Mouse (Mus musculus): ENCODE measurements around the gene 5730522E02Rik. TPM values are rescaled to one million over a fixed set of nuclear protein-coding genes. Genes with fewer than 3 reads are reported as not detected.

The 5730522E02Rik gene
- not detected in 2 replicates for total RNA-seq (2012; rRNA removed)
- polyA plus RNA-seq (2012; ENCODE audit: insufficient read depth in 1 of 2, insufficient read length in 2 of 2, low read depth in 1 of 2, low replicate concordance in 2 of 2, missing spikeins in 1 of 2) = not detected

- TF ChIP-seq MXI1 (IDR thresholded peaks at IDR 0.05; ENCODE audit: low read depth, low read length) (no peak), BHLHE40 (IDR thresholded peaks at IDR 0.05; ENCODE audit: borderline replicate concordance, low read depth, low read length) (no peak), EP300 (IDR thresholded peaks at IDR 0.05; ENCODE audit: low read depth in 1 of 2, low read length in 2 of 2) (no peak), MEF2A (IDR thresholded peaks at IDR 0.05; ENCODE audit: extremely low read depth, insufficient replicate concordance, low read depth, low read length, poor library complexity, severe bottlenecking) (no peak), JUND (IDR thresholded peaks at IDR 0.05; ENCODE audit: low read depth, low read length) (no peak), POLR2AphosphoS2 (IDR thresholded peaks at IDR 0.05; ENCODE audit: low read length) (no peak), KAT2A (conservative IDR thresholded peaks at IDR 0.05; ENCODE audit: low read depth, low read length) (no peak), RCOR1 (IDR thresholded peaks at IDR 0.05; ENCODE audit: low read depth, low read length) (no peak), USF1 (IDR thresholded peaks at IDR 0.05; ENCODE audit: low read depth, low read length) (no peak), GABPA (IDR thresholded peaks at IDR 0.05; ENCODE audit: low read depth, low read length) (no peak), MYB (IDR thresholded peaks at IDR 0.05; ENCODE audit: low read depth, low read length) (no peak), ZNF384 (IDR thresholded peaks at IDR 0.05; ENCODE audit: low read depth, low read length) (no peak), CTCF (IDR thresholded peaks at IDR 0.05 in 2 of 3, conservative IDR thresholded peaks at IDR 0.05 in 1 of 3; ENCODE audit: control insufficient read depth in 1 of 3, insufficient read depth in 1 of 3, low read depth in 2 of 3, low read length in 3 of 3, poor library complexity in 1 of 3, severe bottlenecking in 1 of 3) (no peak), TBP (IDR thresholded peaks at IDR 0.05; ENCODE audit: low read depth, low read length) (no peak), NELFE (IDR thresholded peaks at IDR 0.05; ENCODE audit: low read depth, low read length) (no peak), TCF12 (IDR thresholded peaks at IDR 0.05; ENCODE audit: low read depth, low read length) (no peak), MAFK (IDR thresholded peaks at IDR 0.05; ENCODE audit: borderline replicate concordance, low read depth, low read length) (no peak), POLR2A (IDR thresholded peaks at IDR 0.05; ENCODE audit: control insufficient read depth in 1 of 2, insufficient read depth in 1 of 2, low read depth in 1 of 2, low read length in 2 of 2, poor library complexity in 1 of 2) (no peak), GATA1 (IDR thresholded peaks at IDR 0.05; ENCODE audit: low read depth, low read length) (no peak), MAX (IDR thresholded peaks at IDR 0.05; ENCODE audit: low read length) (no peak)
- Histone ChIP-seq H3K9me3 (replicated peaks; ENCODE audit: insufficient read depth, low read length) (no peaks in the 10 kb centered on the region), H3K27me3 (ENCODE audit: control insufficient read depth in 1 of 2, insufficient read depth in 2 of 2, low read length in 2 of 2) (peaks cover 0 to 1% of the 10 kb centered on the region in 2 experiments; a peak in 3 of 4 replicates), H3K4me1 (ENCODE audit: control insufficient read depth in 1 of 2, insufficient read depth in 2 of 2, low read length in 2 of 2) (no peaks in the 10 kb centered on the region), H3K9ac (ENCODE audit: control insufficient read depth, low read depth, low read length, poor library complexity, severe bottlenecking) (no peak within 1 kb of the TSS), H3K36me3 (ENCODE audit: control insufficient read depth in 1 of 2, insufficient read depth in 2 of 2, low read length in 2 of 2) (no peaks in the 10 kb centered on the region), H3K27ac (ENCODE audit: control insufficient read depth, low read depth, low read length) (no peak within 1 kb of the TSS), H3K79me2 (ENCODE audit: control insufficient read depth, insufficient read depth, low read length, poor library complexity) (no peaks in the 10 kb centered on the region), H3K4me3 (ENCODE audit: control insufficient read depth in 1 of 2, insufficient read depth in 1 of 2, low read depth in 2 of 2, low read length in 2 of 2) (no peak within 1 kb of the TSS)
- no peak for DNase-seq (ENCODE audit: low read depth, low spot score)
These were observed at the start of gene 5730522E02Rik for GRCm38 (mm10) chr11:26210582-26211180. TSS of gene 5730522E02Rik (minus strand) at chr11:26210763.

- no peak for TF ChIP-seq SIN3A (IDR thresholded peaks at IDR 0.05; ENCODE audit: low read length)
- no peaks in the 10 kb centered on the region for H3K79me2 ChIP-seq (ENCODE audit: control insufficient read depth, insufficient read depth, low read length, poor library complexity)
- H3K4me3 ChIP-seq (ENCODE audit: control insufficient read depth in 1 of 2, insufficient read depth in 1 of 2, low read depth in 2 of 2, low read length in 2 of 2) = no peak overlapping the region
- DNase-seq (ENCODE audit: low read depth, low spot score) = no peak
- H3K36me3 ChIP-seq (ENCODE audit: control insufficient read depth in 1 of 2, insufficient read depth in 2 of 2, low read length in 2 of 2) = no peaks in the 10 kb centered on the region
- H3K27ac ChIP-seq (ENCODE audit: control insufficient read depth, low read depth, low read length) = no peak overlapping the region
- no peak overlapping the region for H3K9ac ChIP-seq (ENCODE audit: control insufficient read depth, low read depth, low read length, poor library complexity, severe bottlenecking)
- peaks cover 2 to 3% of the 10 kb centered on the region in 2 experiments; a peak in 3 of 4 replicates for H3K27me3 ChIP-seq (ENCODE audit: control insufficient read depth in 1 of 2, insufficient read depth in 2 of 2, low read length in 2 of 2)
- H3K4me1 ChIP-seq (ENCODE audit: control insufficient read depth in 1 of 2, insufficient read depth in 2 of 2, low read length in 2 of 2) = no peaks in the 10 kb centered on the region
- H3K9me3 ChIP-seq (replicated peaks; ENCODE audit: insufficient read depth, low read length) = no peaks in the 10 kb centered on the region
These were observed 26.0 kb upstream of the 5730522E02Rik start for GRCm38 (mm10) chr11:26236540-26236939.

Measured in MEL (cell line).